Mouse (Mus musculus) limb, embryonic 10.5 days (tissue): ENCODE measurements around the gene Asf1a. TPM values are rescaled to one million over a fixed set of nuclear protein-coding genes. Genes with fewer than 3 reads are reported as not detected.
"Not testable (repeated sequence)": the region's sequence is repeated elsewhere in the genome, so short reads cannot be mapped to it uniquely, and the experiment has no call there.

Experiments
- DNase-seq: peaks from one replicate; pipeline ENCODE4 v3.0.0-alpha.2; 2017; ENCODE audit warnings: low spot score
- H3K27ac ChIP-seq: fragments of 300-500 bp; sonication (generic); 2 replicates; pipeline ENCODE4 v1.5.1; 2016; ENCODE audit warnings: mild to moderate bottlenecking
- H3K27me3 ChIP-seq: fragments of 300-500 bp; sonication (generic); 2 replicates; pipeline ENCODE4 v1.6.1; 2016; ENCODE audit warnings: low read depth, mild to moderate bottlenecking; ENCODE audit not compliant: poor library complexity, severe bottlenecking
- H3K36me3 ChIP-seq: fragments of 300-500 bp; sonication (generic); 2 replicates; pipeline ENCODE4 v1.6.1; 2016; ENCODE audit warnings: mild to moderate bottlenecking, moderate library complexity
- H3K4me1 ChIP-seq: fragments of 300-500 bp; sonication (generic); 2 replicates; pipeline ENCODE4 v1.6.1; 2016
- H3K4me3 ChIP-seq: fragments of 300-500 bp; sonication (generic); 2 replicates; pipeline ENCODE4 v1.5.1; 2016; ENCODE audit warnings: mild to moderate bottlenecking, moderate library complexity
- H3K9me3 ChIP-seq: fragments of 300-500 bp; sonication (generic); replicated peaks from 2 replicates; pipeline ENCODE4 v1.6.1; 2016; ENCODE audit warnings: mild to moderate bottlenecking
- WGBS: fragments of 180-500 bp; shearing (Covaris S2); methylation state at CpG from one replicate; pipeline ENCODE4 v1.1.7; 2016; 5-methylcytosine and 5-hydroxymethylcytosine counted together
- polyA plus RNA-seq: library from polyadenylated mRNA; unstranded; fragments of >200 nt; fragmentation: Nextera tagmentation; extraction: Ambion mirVana; gene quantifications from 2 replicates; pipeline ENCODE4 v1.2.1, GENCODE M21; 2016

The Asf1a gene
- polyA plus RNA-seq, 1 experiment from 2014 or later = 177 TPM

DNA sequence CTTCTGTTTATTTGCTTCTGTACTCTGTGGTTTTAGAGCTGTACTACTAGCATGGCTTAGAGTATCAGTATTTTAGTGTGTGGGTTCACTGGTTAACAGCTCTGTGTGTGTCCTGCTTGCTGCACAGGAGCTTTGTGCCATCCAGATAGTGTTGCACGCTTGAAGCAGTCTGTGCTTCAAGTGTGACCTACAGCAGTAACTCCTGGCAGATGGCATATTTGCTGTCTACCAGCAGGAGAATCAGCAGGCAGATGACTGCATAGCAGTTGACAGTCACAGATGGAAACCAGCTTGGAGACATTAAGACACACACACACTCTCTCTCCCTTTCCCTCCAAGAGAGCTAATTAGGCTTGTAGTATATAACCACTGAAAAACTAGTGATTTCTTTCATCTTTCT lies 15.6 kb downstream of the Asf1a start:
- no peaks in the 10 kb centered on the region for H3K27me3 ChIP-seq
- H3K4me1 ChIP-seq = no peaks in the 10 kb centered on the region
- peaks cover 96% of the 10 kb centered on the region for H3K36me3 ChIP-seq
- H3K27ac ChIP-seq = no peak overlapping the region
- DNase-seq = no peak
- no peaks in the 10 kb centered on the region for H3K9me3 ChIP-seq
- no peak overlapping the region for H3K4me3 ChIP-seq
- WGBS = 85% methylated on average over 1 of the region's 1 CpGs

DNA sequence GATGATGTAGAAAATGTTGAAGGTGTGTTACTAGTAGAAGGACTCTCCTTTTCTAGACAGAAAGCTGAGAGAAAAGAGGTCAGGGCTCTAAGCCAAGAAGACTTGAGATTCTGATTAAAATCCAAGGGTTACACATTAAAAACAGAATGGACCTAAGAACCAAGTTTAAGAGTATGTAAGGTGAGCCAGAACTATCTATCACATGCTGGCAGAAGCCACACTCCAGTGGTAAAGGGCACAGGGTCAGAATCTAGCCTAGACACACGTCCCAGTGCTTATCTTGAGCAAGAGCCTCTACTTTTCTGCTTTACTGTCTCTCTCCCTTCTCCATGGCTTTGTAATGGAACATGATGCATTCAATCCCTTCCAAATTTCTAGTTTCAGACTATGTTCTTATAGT lies 17.4 kb downstream of the Asf1a start:
- no peak for DNase-seq
- no peak overlapping the region for H3K27ac ChIP-seq
- no peak overlapping the region for H3K4me3 ChIP-seq
- H3K4me1 ChIP-seq = no peaks in the 10 kb centered on the region
- no peaks in the 10 kb centered on the region for H3K27me3 ChIP-seq
- no peaks in the 10 kb centered on the region for H3K9me3 ChIP-seq
- peaks cover 84% of the 10 kb centered on the region for H3K36me3 ChIP-seq
- WGBS = 83% methylated on average over 1 of the region's 1 CpGs

DNA sequence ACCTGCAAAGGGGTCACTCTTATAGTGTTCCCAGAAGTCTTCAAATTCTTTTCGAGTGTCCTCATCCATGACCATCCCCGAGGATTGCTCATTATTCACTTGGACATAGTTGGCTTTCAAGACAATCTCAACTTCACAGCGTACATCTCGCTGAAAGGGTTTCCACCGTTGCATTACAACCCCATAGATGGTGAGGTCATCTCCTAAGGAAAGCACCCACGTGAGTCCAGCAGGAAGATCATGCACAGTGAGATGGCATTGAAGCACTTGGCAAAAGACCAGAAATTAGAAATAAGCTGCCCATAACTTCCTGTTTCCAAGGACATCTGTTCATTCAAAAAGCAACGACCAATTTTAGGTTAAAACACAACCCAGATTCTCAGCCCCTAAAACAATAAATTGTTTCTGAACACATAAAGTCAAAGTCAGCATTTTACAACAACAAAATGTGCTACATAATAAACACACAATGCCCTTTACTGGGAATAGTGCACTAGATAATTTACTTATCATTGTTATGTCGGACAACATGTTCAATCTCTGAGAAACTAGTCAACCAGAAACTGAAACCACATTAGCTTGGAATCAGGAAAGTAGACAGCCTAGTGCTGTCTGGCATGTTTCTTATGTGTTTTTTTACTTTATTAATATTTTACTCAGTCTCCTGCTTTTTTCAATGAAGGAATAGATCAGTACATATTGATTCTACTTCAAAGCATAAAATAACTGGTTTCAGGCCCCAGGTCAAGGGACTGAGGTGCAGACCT lies 19.5 kb downstream of the Asf1a start:
- H3K4me1 ChIP-seq = no peaks in the 10 kb centered on the region
- H3K27ac ChIP-seq = no peak overlapping the region
- WGBS = 96% methylated on average over 8 of the region's 8 CpGs
- DNase-seq = no peak
- peaks cover 82% of the 10 kb centered on the region for H3K36me3 ChIP-seq
- H3K4me3 ChIP-seq = no peak overlapping the region
- H3K27me3 ChIP-seq = no peaks in the 10 kb centered on the region
- no peaks in the 10 kb centered on the region for H3K9me3 ChIP-seq

DNA sequence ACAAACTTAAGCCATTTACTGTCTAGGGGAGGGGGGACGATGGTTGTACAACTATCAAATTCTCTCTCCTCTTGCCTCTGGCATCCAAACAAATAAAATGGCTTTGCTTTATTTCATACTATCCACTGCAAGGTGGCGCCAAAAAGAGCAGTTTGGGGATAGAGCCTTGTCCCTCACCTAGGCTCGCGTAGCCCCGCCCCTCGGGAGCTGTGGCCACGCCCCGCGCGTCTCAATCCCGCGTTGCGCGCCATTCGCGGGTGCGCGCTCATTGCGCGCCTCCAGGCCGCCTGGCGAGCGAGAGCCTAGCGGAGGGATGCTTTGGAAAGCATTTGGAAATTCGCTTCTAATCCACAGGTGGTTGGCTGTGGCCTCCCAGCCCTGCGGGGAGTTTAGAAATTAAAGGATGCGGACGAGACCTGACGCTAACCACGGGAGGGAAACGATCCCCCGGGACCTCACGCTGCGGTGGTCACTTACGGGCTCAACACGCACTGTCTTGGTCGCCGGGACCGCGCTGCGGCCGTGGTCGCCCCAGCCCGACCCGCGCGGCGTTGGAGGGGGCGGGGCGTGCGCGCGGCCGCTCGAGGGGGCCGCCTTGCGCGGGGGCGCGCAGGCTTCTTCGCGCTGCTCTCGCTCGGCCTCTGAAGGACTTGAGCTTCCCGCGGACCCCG lies 32.8 kb downstream of the Asf1a start:
- peak; percentile 92 for DNase-seq
- WGBS = under 1% methylated on average over 67 of the region's 67 CpGs
- Histone ChIP-seq H3K36me3 (peaks cover 16% of the 10 kb centered on the region), H3K4me3 (peak overlapping the region; percentile 70), H3K27me3 (no peaks in the 10 kb centered on the region), H3K9me3 (no peaks in the 10 kb centered on the region), H3K4me1 (peaks cover 8% of the 10 kb centered on the region; the same call in 1 of the 2 replicates), H3K27ac (peak overlapping the region; percentile 93)

DNA sequence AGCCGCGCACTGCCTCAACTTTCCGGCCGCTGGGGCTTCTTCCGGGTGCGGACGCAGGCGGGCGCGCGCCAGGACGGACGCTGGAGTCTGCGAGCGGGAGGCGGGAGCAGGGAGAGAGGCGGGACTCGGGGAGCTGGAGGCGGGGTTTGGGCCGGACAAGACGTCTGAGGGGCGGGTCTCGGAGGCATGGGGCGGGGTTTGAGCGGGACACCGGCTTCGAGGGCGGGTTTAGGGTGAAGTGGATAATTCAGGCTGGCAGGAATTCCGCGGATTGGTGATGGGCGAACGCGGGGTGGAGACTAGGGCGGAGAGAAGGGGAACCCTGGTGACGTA lies 33.3 kb downstream of the Asf1a start:
- H3K36me3 ChIP-seq = peaks cover 11% of the 10 kb centered on the region
- peak; percentile 97 for DNase-seq
- H3K9me3 ChIP-seq = no peaks in the 10 kb centered on the region
- peak overlapping the region; percentile 93 for H3K27ac ChIP-seq
- WGBS = 0% methylated on average over 35 of the region's 35 CpGs
- H3K4me1 ChIP-seq = peaks cover 8% of the 10 kb centered on the region; the same call in 1 of the 2 replicates
- H3K27me3 ChIP-seq = no peaks in the 10 kb centered on the region
- peak overlapping the region; percentile 70 for H3K4me3 ChIP-seq

DNA sequence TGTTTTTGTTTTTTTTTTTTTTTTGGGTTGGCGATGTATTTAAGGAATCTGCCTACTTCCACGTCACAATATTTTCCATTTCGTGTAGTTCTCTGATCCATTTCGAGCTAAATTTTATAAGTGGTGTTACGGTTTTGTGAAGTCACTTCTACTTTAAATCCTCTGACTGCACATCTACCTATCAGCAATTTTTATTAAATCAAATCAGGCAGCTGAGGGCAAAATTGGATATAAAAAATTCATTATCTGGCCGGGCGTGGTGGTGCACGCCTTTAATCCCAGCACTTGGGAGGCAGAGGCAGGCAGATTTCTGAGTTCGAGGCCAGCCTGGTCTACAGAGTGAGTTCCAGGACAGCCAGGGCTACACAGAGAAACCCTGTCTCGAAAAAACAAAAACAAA lies 33.8 kb downstream of the Asf1a start, which contains the start of gene Mcm9:
Gene Mcm9 (minus strand): TSS at position 101 of the 400 bp plus-strand sequence.
- H3K27me3 ChIP-seq, H3K4me1 ChIP-seq, H3K36me3 ChIP-seq, H3K9me3 ChIP-seq, DNase-seq: not testable (repeated sequence)
- Histone ChIP-seq H3K27ac (peak within 1 kb of the TSS; percentile 93), H3K4me3 (peak within 1 kb of the TSS; percentile 70)
- 60% methylated on average over 10 of the region's 10 CpGs for WGBS

DNA sequence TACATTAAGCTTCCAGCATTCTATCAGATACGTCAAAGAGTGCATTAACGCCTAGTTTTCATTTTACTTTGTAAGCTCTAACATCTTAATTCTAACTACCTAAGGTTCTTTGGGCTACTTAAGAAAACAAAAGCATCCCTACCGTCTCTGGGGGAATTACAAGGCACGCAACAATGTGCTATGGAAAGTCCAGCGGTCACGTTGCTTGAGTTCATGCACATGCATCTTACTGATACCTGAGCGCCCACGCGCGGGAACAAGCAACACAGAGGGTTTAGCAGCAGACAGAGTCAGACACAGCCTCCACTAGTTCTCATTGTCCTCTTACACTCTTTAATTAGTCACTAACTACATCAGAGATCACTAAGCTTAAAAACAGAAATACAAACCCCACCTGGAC lies 37.6 kb downstream of the Asf1a start:
- Histone ChIP-seq H3K4me3 (no peak overlapping the region), H3K4me1 (no peaks in the 10 kb centered on the region), H3K27me3 (no peaks in the 10 kb centered on the region), H3K27ac (no peak overlapping the region), H3K36me3 (no peaks in the 10 kb centered on the region), H3K9me3 (no peaks in the 10 kb centered on the region)
- DNase-seq = no peak
- WGBS = 88% methylated on average over 10 of the region's 10 CpGs

DNA sequence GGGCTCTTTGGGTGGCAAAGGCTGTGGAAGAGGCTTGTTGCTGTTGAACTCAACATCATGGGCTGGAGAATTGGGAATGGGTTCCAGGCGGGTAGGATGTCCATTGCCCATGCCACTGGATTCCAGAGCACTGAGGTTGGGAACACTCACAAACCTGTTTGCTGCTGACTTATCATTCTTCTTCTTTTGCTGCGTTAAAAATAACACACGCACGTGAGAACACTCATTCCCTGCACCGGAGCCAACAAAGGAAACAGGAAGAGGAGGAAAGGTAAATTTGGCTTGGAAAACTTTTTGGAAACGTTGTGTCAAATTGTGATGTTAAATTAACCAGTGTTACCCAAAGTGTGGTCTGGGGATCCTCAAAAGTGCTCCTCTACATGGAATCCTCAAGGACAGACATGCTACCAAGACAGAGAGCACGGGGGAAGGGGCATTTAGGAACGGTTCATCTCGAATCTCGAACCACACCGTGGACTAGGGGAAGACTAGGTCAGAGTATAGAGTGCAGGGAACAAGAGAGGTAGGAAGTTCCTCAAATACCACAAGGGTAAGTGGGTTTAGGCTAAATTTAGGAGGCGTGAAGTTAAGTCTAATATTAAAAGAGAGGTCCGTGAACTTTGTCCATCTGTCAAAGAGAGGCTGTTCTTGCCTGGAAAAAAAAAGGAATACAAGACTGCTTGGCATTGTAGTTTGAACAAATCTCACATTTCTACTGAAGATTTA lies 38.9 kb downstream of the Asf1a start:
- no peaks in the 10 kb centered on the region for H3K27me3 ChIP-seq
- no peaks in the 10 kb centered on the region for H3K4me1 ChIP-seq
- H3K4me3 ChIP-seq = no peak overlapping the region
- no peak overlapping the region for H3K27ac ChIP-seq
- no peak for DNase-seq
- 82% methylated on average over 13 of the region's 13 CpGs for WGBS
- no peaks in the 10 kb centered on the region for H3K9me3 ChIP-seq
- no peaks in the 10 kb centered on the region for H3K36me3 ChIP-seq

DNA sequence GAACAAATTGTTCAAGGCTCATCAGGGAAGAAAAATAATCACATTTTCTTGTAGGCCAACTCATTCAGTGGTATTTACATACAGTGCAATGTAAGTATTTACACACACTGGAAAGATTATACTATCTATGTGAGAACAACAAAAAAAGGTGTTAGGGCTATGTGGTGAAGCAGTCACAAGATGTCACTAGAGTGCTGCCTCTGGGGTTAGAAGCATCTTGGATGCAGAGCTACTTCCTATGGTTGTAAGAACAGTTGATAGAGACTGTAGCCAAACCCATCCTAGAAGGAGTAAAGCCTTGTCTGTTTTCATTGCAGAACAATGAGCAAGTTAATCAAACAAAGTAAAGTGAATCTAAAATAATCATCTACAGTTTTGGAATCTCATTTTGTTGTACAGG lies 45.0 kb downstream of the Asf1a start:
- H3K27ac ChIP-seq = no peak overlapping the region
- no peaks in the 10 kb centered on the region for H3K27me3 ChIP-seq
- no peak overlapping the region for H3K4me3 ChIP-seq
- H3K36me3 ChIP-seq = no peaks in the 10 kb centered on the region
- no peak for DNase-seq
- no peaks in the 10 kb centered on the region for H3K4me1 ChIP-seq
- no peaks in the 10 kb centered on the region for H3K9me3 ChIP-seq

DNA sequence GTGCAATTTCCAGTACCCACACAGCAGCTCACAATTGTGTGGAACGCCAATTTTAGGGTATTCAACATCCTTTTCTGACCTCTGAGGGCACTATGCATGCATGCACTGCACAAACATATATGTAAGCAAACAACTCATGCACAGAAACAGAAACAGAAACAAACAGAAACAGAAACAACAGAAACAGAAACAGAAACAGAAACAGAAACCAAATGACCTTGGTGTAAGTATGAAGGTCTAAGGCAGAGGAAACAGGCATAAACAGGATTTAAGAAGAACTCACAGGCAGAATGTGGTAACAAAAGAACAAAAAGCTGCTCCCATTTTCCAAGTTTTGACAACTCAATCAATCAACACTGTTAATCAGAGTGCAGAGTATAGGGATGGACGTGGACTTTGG lies 54.1 kb downstream of the Asf1a start:
- H3K4me1 ChIP-seq = no peaks in the 10 kb centered on the region
- H3K9me3 ChIP-seq = no peaks in the 10 kb centered on the region
- H3K27me3 ChIP-seq = no peaks in the 10 kb centered on the region
- DNase-seq = no peak
- H3K4me3 ChIP-seq = no peak overlapping the region
- H3K36me3 ChIP-seq = no peaks in the 10 kb centered on the region
- H3K27ac ChIP-seq = no peak overlapping the region
- 85% methylated on average over 2 of the region's 2 CpGs for WGBS

DNA sequence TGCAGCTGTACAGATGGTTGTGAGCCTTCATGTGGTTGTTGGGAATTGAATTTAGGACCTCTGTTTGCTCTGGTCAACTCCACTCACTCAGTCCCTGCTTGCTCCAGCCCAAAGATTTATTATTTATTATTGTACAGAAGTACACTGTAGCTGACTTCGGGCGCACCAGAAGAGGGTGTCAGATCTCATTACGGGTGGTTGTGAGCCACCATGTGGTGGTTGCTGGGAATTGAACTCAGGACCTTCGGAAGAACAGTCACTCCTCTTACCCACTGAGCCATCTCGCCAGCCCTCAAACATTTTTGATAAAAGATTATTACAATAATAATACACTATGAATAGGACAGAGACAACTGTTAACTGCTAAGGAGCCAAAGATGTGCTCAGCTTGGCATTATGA lies 57.7 kb downstream of the Asf1a start:
- H3K36me3 ChIP-seq, H3K27ac ChIP-seq, H3K9me3 ChIP-seq, H3K4me1 ChIP-seq, H3K4me3 ChIP-seq, DNase-seq, H3K27me3 ChIP-seq: not testable (repeated sequence)
- WGBS = 79% methylated on average over 5 of the region's 5 CpGs
